Mouse (Mus musculus): Measurements from ENCODE around the gene Cdh13.
A peak's percentile ranks its signal among the peaks of the same experiment; 100 is the strongest.

The Cdh13 gene

GRCm38 (mm10) chr8:118446516-118446915 is 163.0 kb downstream of the Cdh13 start:
- no peak for DNase-seq (ENCODE audit: low spot score in 2 of 2)

- DNase-seq (ENCODE audit: low spot score in 2 of 2) = no peak
Observed at GRCm38 (mm10) chr8:118448011-118448410, 164.5 kb downstream of the Cdh13 start.

- no peak for DNase-seq (ENCODE audit: low spot score in 2 of 2)
Observed at GRCm38 (mm10) chr8:118452445-118453103, 169.0 kb downstream of the Cdh13 start.

- no peak for DNase-seq (ENCODE audit: low spot score in 2 of 2)
Observed at GRCm38 (mm10) chr8:118455245-118455644, 171.7 kb downstream of the Cdh13 start.

GRCm38 (mm10) chr8:118465330-118465948 is 181.9 kb downstream of the Cdh13 start:
- no peak for DNase-seq (ENCODE audit: low spot score in 2 of 2)

- DNase-seq (ENCODE audit: low spot score in 2 of 2) = no peak
Observed at GRCm38 (mm10) chr8:118477587-118477986, 194.1 kb downstream of the Cdh13 start.

GRCm38 (mm10) chr8:118488735-118489134 is 205.2 kb downstream of the Cdh13 start:
- no peak for DNase-seq (ENCODE audit: low spot score in 2 of 2)

- no peak for DNase-seq (ENCODE audit: low spot score in 2 of 2)
Observed at GRCm38 (mm10) chr8:118502509-118502908, 219.0 kb downstream of the Cdh13 start.

GRCm38 (mm10) chr8:118509426-118509825 is 225.9 kb downstream of the Cdh13 start:
- DNase-seq (ENCODE audit: low spot score in 2 of 2) = peak; percentile 4 to 27

- no peak for DNase-seq (ENCODE audit: low spot score in 2 of 2)
Observed at GRCm38 (mm10) chr8:118513259-118513658, 229.7 kb downstream of the Cdh13 start.

- DNase-seq (ENCODE audit: low spot score in 2 of 2) = no peak
Observed at GRCm38 (mm10) chr8:118515616-118516015, 232.1 kb downstream of the Cdh13 start.

GRCm38 (mm10) chr8:118517071-118517470 is 233.5 kb downstream of the Cdh13 start:
- no peak for DNase-seq (ENCODE audit: low spot score in 2 of 2)

GRCm38 (mm10) chr8:118518030-118518741 is 234.7 kb downstream of the Cdh13 start:
- peak; percentile 1 to 8 for DNase-seq (ENCODE audit: low spot score in 2 of 2)

- DNase-seq (ENCODE audit: low spot score in 2 of 2) = no peak
Observed at GRCm38 (mm10) chr8:118518742-118519102, 235.2 kb downstream of the Cdh13 start.

GRCm38 (mm10) chr8:118523922-118524321 is 240.4 kb downstream of the Cdh13 start:
- no peak for DNase-seq (ENCODE audit: low spot score in 2 of 2)

GRCm38 (mm10) chr8:118538816-118539558 is 255.5 kb downstream of the Cdh13 start:
- DNase-seq (ENCODE audit: low spot score in 2 of 2) = no peak

GRCm38 (mm10) chr8:118539559-118539819 is 256.0 kb downstream of the Cdh13 start:
- no peak for DNase-seq (ENCODE audit: low spot score in 2 of 2)

GRCm38 (mm10) chr8:118539941-118540340 is 256.4 kb downstream of the Cdh13 start:
- DNase-seq (ENCODE audit: low spot score in 2 of 2) = no peak

- DNase-seq (ENCODE audit: low spot score in 2 of 2) = no peak
Observed at GRCm38 (mm10) chr8:118552397-118552796, 268.9 kb downstream of the Cdh13 start.

- no peak for DNase-seq (ENCODE audit: low spot score in 2 of 2)
Observed at GRCm38 (mm10) chr8:118552842-118553241, 269.3 kb downstream of the Cdh13 start.

GRCm38 (mm10) chr8:118564024-118564423 is 280.5 kb downstream of the Cdh13 start:
- no peak for DNase-seq (ENCODE audit: low spot score in 2 of 2)

- no peak for DNase-seq (ENCODE audit: low spot score in 2 of 2)
Observed at GRCm38 (mm10) chr8:118565186-118565585, 281.7 kb downstream of the Cdh13 start.
